Mouse (Mus musculus) adrenal gland, adult 18-20 months (tissue): Measurements from ENCODE around the gene Fbxo42. TPM values are rescaled to one million over a fixed set of nuclear protein-coding genes. Genes with fewer than 3 reads are reported as not detected.
"Not testable (repeated sequence)": the region's sequence is repeated elsewhere in the genome, so short reads cannot be mapped to it uniquely, and the experiment has no call there.

ENCODE experiments used
- DNase-seq, 2 experiments: peaks; one replicate each; pipeline ENCODE4 v3.0.0; 2021 to 2022; ENCODE audit warnings: low spot score in 2 of 2
- total RNA-seq, 2 experiments: library from RNA; stranded (reverse); gene quantifications; 1 replicate in 1 of 2; 2 replicates in 1 of 2; pipeline ENCODE4 v1.2.3; 2021

Fbxo42 gene
- total RNA-seq, 2 experiments from 2014 or later, result 21.1 to 23.1 TPM

DNA sequence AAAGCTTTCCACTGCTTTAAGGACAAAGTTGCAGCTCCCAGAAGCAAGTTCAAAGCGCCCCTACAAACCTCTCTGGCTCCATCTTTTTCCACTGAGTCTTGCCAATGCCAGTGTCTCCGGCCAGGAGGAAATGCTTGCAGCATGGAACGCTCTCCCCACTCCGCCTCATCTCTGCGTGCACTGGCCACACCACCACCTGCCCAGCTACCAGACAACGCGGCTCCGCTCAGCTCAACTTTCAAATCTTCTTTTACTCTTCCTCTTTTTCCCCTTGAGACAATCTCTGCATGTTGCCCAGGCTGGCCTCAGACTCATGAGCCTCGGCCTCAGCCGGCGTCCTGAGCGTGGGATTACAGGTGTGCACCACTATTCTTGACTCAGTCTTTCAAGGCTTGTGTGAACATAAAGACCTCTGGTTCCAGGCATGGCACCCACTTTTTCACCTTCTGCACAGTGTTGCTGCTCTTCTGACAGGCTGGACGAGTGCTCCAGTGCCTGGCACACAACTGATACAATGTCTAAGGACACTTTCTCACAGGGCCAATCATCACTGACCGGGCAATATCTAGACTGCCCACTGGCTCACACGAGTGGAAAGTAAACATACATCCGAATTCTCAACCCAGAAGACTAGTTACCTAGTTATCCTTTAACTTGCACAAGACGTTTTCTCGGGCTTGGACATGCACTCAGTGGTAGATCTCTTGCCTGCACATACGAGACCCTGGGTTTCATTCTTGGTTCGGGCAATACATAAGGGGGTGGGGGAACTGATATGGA, 12.8 kb upstream of the Fbxo42 start:
- no peak for DNase-seq

DNA sequence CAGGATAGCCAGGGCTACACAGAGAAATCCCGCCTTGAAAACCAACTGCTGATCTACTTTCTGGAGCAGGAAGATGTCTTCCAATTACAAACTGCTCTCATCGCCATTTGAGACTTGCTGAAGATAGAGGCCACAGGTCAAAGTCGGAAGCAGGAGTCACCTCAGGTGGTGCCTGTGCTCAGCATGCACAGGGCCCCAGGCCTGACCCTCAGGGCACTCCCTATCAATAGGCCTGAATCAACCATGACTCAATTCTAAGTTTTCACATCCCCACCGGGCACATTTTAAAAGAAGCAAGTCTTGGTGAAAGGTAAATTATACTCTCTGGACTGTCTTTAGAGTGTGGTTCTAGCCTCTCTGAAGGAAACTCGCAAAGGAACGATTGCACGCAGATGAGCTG, 11.6 kb upstream of the Fbxo42 start:
- DNase-seq, result no peak

DNA sequence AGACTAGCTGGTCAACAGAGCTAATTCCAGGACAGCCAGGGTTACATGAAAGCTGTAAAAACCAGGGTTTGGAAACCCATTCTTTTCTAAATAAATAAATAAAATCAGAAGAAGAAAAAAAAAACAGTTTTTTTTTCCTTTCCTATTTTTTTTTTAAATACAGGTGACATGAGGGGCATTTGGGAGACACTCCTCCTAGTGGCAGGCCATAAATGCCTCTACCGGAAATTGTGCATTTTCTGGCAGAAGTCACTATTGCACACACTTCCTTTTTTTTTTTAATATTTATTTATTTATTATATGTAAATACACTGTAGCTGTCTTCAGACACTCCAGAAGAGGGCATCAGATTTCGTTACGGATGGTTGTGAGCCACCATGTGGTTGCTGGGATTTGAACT, 10.0 kb upstream of the Fbxo42 start:
- not testable (repeated sequence) for DNase-seq

DNA sequence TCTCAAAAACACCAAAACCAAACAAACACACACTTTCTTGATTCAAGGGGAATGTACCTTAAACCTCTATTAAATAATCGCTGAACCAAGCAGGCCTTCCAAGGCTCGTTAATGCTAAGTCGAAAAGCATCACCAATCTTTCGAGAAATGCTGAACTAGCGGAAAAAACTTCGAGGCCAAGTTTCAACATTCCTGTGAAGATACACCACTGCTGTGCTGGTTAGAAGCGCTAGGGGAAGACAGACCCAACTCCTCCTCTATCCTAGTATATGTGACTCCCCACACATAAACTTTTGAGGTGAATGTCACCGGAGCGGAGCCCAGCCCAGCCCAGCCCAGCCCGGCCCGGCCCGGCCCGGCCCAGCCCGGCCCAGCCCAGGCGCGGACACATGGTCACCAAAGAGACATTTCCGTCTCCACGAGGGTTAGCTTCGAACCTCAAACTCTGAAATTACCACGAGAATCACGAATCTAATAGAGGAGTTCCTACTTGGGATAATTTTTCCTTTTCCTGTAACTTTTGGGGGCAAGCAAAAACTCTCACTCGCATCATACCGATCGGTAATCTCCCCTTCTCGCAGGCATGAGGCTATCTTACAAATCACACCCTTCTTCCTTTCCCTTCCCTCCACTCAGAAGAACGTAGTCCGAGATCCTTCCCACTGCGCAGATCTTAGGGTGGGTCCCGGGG, 9.1 kb upstream of the Fbxo42 start:
- no peak for DNase-seq

DNA sequence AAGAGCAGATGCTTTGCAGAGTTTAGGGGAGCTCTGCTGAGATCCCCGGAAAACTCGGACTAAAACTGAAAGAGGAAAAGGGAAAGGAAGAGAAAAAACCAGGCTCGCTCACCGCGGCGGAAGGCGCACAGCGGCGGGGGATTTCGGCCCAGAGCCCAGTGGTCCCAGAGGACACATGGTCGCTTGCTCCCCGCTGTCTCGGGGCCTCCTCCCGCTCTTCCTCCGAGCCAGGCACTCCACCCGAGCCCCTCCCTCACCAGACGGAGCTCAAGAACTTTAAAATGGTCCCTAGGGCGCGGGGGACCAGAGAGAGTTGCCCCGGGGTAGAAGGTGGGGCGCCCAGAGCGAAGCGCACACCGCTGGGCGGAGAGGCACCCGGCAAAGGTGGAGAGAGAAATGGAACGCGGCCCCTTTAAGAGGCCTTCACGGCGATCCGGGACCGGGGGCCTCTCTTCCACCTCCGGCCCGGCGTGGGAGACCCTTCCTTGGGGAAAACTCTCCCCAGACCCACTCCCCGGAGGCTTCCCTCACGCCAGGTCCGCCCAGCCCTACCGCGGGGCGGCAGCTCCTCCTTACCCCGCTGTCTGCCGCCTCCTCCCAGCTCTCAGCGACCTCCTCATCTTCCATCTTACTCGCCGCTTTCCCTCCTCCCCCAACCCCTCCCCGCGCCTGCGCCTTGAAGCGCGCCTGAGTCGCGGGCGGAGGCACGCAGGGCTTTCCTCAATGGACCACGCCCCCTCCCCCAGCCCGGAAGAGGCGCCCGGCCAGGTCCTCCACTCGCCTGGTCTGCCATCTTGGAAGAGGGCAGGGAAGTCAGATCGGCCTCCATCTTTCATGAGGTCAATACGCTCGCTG, 8.4 kb upstream of the Fbxo42 start, which contains the start of gene Szrd1:
Szrd1 (minus strand) TSS at position 660 of the 855 bp plus-strand sequence.
- DNase-seq, result peak; percentile 96 to 98

DNA sequence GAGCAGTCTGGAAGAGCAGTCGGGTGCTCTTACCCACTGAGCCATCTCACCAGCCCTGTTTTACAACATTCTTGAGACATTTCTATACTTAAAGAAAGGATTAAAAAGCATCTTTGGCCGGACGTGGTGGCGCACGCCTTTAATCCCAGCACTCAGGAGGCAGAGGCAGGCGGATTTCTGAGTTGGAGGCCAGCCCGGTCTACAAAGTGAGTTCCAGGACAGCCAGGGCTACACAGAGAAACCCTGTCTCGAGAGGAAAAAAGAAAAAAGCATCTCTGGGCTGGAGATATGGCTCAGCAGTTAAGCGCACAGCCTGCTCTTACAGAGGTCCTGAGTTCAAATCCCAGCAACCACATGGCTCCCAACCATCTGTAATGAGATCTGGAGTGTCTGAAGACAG, 7.4 kb upstream of the Fbxo42 start:
- not testable (repeated sequence) for DNase-seq

DNA sequence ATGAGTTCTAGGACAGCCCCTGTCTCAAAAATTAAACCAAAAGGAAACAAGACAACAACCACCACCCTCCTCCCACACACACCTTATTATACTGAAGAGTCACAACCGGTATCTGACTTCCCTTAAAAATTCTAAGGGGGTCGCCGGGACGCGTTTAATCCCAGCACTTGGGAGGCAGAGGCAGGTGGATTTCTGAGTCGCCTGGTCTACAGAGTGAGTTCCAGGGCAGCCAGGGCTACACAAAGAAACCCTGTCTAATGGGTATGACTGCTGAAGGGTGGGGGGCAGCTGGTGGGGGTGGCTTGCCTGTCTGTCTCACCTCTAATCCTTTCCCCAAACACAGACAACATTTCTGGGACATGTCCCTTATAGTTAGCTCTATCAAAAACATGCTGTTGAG, 6.7 kb upstream of the Fbxo42 start:
- DNase-seq, result no peak

DNA sequence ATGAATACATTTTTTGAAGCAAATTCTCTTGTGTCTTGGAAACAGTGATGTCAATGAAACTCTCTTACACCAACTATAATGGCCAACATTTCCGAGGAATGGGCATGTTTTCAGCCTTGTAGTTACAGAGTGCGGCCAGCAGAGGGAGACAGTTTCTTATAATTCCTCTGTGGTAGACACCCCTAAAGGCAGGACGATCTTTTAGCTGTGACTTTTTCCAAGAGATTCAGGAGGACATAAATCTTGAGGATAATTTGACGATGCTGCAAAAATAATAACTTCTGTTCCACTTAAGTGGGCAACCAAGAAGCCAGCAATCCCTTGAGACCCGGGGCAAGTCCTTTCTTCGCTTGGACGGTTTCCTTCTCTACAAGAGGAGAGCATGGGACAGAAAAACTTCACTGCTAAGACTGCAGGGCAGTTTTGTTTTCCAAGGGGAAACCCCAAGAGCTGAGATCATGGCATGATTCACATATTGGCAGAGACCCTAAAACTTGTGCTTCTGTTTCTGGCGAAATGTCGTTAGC, 5.4 kb upstream of the Fbxo42 start:
- peak; percentile 77 to 81 for DNase-seq

DNA sequence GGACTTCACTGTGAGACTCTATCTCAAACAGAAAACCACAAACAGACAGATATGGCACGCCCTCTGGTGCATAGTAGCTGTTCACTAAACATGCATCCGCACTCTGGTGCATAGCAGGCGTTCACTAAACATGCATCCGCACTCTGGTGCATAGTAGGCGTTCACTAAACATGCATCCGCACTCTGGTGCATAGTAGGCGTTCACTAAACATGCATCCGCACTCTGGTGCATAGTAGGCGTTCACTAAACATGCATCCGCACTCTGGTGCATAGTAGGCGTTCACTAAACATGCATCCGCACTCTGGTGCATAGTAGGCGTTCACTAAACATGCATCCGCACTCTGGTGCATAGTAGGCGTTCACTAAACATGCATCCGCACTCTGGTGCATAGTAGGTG, 2.6 kb upstream of the Fbxo42 start:
- not testable (repeated sequence) for DNase-seq

DNA sequence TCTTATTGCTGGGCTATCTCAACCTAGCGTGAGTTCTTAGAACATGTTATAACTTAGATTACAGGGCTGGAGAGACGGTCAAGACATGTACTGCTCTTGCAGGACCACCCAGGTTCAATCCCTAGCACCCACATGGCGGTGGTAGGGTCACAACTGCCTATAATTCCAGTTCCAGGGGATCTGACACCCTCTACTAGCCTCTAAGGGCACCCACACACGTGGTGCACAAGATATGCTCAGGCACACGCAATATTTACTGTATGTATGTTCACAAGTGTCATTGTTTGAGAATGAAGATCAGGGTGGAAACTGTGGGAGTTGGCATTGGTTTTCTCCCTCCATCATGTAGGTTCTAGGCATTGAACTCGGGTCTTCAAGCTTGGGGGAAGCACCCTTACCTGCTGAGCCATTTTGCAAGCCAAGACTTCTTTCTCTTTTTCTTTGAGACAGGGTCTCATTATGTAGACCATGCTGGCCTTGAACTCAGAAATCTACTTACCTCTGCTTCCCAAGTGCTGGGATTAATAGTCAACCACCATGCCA, 1.2 kb upstream of the Fbxo42 start:
- DNase-seq, result no peak

DNA sequence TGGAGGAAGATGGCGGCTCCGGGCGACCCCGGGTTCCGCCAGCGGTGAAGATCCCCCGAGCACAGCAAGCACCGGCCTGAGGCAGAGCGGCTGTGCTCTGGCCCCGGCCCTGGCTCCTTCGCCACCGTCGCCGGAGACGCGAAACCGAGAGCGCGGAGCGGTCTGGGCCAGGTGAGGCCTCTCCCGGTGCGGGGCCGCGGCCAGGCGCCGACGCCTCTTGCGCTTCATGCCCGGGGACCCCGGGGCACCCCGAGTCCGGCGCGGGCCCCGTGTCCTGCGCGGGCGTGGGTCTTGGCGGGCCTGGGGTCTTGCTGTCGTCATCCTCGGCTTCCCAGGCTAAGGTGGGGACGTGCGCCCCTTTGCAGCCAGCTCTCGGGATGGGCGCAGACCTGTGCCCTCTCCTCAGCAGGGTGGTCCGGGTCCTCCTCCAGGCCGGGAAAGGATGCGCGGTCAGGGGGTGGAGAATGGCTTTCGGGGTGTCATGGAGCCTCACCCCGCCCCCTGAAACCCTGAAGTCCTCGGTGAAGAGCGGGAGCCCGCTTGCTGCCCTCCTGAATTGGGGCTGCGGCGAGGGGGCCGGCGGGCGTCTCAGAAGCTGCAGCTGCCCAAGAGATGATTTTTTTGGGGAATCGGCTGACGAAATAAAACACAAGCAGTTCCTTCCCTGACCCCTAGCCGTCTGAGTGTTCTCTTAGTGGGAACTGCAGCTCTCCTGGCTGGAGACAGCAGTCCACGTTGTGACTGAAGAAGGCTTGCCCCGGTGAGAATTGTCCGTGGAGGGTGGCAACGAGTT, 492 bp downstream of the Fbxo42 start:
- DNase-seq, result peak; percentile 41 to 50

DNA sequence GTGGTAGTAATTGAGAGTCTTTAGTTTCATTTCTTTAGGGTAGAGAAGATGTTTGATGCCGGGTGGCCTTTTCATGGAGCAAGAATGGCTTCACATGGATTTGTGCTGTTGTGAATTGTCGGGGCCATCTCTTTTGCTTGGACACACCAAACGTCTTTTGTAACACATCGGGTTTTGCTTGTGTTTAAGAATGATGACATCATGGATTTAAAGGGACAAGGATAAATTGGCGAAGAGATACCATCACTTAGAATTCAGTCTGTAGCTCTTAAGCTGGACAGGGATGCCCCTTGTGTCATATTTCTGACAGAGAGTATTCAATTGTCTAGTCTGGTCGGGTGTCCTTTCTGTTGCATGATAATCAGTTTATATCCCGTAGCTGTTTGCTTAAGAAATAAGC, 1.4 kb downstream of the Fbxo42 start:
- DNase-seq, result no peak

DNA sequence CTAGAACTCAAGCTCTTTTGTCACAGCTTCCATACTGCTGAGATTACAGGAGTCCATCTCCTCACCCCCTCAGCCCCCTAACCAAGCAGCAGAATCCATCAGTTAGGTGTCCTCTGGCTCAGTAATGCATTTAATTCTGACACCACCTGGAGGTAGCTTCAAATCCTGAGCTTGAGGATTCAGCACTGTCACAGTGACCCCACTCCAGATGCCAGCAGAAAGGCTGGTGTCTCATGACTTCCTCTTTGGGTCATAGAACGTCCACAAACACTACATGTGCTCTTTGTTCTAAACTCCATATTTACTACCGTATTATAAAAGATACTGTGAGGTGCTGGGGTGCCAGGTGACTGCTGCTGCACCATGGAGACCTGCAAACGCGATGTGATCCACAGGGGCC, 9.8 kb downstream of the Fbxo42 start:
- no peak for DNase-seq

DNA sequence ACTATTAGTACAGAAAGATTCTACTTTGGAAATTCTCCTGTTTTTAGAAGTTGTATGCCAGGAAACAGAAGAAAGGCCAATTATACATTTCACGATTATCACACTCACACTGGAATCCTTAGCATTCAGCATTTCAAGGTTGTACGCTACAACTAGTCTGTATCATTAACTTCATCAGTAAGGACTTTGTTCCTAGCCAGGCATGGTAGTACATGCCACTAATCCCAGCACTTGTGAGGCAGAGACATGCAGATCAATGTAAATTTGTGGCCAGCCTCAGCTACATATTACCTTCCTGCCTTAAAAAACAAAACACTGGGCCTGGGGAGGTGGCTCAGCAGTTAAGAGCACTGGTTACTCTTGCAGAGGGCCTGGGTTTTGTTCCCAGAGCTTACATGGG, 10.9 kb downstream of the Fbxo42 start:
- no peak for DNase-seq

DNA sequence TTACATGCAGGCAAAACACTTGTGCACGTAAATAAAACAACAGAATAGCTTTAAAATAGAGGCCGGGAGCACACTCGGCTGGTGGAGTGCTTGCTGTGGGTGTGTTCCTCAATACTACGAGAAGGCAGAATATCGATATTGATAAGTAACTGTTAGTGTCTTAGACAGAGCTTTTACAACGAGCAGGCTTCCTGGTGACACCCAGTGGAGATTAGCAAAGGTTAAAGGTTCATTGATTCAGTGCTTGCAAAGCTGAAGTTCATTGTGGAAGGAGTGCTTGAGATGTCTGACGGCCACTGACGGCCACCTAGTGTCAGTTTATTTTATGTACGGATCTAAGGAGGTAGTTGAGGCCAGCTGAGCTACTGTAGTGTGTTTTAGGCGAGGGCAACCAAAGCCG, 11.4 kb downstream of the Fbxo42 start:
- no peak for DNase-seq

DNA sequence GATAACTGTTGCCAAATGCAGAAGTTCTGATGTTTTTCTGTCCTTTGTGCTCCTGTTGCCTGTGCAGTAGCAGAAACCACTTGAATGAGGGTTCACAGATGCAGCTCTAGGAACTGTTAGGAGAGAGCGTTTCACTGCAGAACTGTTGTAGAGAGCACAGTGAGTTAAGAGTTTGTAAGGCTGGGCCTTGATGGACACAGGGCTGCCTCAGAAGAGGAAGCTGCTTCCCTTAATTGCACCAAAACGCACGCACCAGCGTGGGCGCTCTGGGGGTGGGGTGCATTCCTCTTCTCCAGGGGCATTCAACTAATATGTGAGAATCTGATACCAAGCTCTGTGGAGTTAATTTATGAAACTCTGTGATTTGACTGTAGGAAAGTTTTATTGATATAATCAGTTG, 12.0 kb downstream of the Fbxo42 start:
- DNase-seq, result no peak

DNA sequence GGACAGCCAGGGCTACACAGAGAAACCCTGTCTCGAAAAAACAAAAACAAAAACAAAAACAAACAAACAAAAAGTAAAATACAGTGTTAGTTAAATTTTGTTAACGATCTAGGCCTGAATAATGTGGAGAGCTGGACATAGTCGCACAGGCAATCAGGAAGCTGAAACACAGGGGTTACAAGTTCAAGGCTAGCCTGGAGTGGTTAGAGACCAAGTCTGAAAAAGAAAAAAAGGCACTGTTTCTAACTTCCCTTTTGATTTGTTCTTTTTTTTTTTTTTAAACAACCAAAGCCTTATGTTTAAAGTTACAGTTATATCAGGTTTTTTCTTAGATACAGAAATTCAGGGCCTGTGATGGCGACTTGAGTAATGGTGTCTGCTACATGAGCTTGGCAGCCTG, 12.5 kb downstream of the Fbxo42 start:
- no peak for DNase-seq

DNA sequence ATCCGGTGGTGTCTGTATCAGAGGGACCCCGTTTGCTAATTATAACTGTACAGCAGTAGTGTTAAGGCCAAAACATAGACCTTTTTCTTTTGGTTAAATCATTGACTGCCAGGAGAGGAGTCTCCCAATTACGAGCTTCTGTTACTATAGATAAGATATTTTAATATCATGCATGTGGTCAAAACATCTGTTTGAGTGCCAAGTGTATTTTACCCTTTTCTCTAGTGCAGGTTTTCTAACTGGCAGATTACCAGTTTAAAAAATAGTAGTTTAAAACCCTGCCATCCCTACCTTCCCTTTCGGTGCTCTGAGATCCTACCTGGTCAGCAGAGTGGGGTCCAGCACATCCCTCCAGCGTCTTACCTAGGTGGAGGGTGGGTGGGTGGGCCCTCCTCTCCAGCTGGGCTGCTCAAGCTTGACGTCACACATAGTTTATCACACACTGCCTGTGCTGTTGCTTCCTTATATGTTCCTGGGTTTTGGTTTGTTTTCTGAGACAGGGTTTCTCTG, 14.0 kb downstream of the Fbxo42 start:
- DNase-seq, result no peak

DNA sequence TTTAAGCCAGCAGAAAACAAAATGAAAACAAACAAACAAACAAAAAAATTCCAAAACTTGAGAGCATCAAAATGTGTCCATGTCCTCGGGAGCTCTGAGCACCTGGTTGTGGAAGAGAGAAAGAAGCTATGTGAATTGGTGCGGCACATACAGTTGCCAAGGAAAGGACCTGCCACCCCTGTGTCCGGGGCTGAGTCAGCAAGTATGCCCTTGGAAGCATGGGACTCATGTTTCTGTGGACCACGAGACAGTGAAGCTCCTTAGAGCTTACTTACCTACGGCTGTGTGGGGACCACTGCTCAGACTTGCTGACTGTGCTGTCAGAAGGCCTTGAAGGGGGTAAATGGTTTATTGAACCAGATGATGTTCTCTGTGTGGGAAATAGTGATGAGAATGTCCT, 16.0 kb downstream of the Fbxo42 start:
- DNase-seq, result no peak

DNA sequence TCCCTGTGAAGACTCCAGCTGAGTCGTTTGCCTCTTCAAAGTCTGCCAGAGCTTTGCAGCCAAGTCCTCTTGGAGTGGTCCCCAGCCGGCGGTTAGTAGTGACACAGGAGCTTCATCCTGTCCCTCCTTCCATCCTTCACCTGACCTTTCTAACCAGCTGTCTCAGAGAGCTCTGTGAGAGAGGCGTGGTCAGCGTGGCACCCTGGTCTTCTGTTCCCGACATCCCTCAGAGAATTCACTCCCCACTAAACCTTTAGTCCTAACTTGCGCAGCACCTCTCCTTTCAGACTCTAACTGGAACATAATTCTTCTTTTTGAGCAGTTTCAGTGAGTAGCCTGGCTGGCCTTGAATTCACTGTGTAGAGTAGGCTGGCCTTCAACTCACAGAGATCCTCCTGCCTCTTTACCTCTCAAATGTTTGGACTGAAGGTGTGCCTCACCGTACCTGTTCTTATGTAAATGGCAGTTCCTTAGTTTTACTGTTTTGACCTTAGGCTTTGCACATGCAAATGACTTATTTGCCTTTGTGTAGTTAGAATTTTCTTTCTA, 18.1 kb downstream of the Fbxo42 start:
- no peak for DNase-seq
